Mouse (Mus musculus): ENCODE data around the gene Gpr25. TPM values are rescaled to one million over a fixed set of nuclear protein-coding genes. Genes with fewer than 3 reads are reported as not detected.
A peak's percentile ranks its signal among the peaks of the same experiment; 100 is the strongest.

Gpr25 gene
- total RNA-seq, 2 experiments from 2014 or later, result 5.1 to 6.0 TPM

- no peak for DNase-seq
Measured at GRCm38 (mm10) chr1:136232986-136233790, 27.5 kb downstream of the Gpr25 start.

DNA sequence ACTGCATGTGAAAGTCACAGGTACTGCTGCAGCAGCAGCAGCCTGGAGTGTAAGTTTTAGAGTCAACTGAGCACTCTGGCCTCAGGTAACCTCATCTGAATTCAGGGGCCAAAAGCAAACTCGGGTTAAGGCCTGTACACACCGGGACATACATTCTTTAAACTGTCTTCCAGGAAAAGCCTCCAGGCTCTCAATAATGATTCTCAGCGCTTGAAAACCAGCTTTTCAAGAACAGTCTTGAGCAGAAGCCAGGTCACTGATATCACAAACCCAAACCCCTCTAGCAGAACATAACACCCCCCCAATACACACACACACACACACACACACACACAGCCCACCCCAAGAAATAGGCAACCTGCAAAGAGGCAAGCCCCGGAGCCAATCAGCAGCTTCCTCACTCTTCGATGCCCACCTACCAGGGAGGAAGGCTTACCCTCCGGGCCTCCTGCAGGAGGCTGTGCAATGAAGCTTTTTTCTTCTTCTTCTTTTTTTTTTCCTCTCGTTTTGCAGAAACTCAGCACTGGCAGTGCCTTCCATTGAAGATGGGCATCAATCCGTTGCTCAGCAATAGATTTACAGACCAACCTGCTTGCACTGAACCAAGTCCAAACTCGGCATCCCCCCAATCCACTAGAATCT lies 28.3 kb downstream of the Gpr25 start:
- no peak for DNase-seq

- no peak for DNase-seq
Measured at GRCm38 (mm10) chr1:136231596-136231995, 29.1 kb downstream of the Gpr25 start.

DNA sequence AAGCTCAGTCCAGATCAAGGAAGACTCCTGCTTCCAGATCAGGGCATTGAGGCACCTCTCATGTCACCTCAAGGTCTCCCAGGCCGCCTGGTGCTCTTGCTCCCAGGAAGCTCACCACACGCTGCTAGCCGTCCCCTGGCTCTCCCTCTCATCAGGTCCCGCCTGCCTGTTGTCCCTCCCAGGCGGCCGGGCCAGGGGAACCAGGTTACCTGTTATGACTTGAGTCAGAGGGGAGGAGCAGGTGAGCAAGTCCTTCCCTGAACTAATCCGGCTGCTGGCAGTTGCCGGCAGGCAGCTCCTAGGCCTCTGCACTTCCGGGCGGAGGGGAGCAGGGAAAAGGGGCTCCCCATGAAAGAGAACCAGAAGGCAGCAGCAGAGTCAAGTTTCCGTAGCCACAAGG lies 30.5 kb downstream of the Gpr25 start:
- DNase-seq, result no peak

GRCm38 (mm10) chr1:136229040-136229373 lies 31.7 kb downstream of the Gpr25 start:
- DNase-seq, result no peak

DNA sequence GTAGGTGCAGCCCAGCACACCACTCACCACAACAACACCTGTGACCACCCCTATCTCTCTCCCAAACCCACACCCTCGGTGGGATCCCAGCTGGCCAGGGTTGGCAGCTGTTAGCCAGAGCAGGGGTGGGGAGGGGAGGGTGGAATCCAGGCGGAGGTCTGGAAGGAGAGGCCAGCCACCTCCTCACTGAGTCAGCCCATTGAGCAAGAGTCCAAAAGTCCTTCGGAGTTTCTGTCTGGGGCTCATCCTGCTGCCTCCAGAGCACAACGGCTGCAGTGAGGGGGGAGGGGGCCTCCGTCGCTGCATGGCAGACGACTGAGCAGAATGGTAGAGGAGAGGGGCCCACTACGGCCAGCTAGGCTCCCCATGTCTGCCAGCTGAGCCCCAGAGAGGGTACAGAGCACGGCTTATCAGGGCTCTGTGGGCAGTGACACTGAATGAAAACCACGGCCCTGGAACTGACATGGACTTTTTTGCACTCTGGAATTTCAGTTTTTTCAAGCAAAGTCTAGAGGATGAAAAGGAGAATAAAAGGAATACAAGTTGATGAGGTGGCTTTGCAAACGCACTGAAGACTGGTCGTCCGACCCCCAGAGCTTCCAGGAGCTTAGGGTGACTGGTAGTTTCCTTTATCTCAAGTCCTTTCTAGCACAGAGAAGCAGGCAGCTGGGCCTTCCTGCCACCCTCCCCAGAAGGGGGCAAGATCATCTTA lies 32.2 kb downstream of the Gpr25 start:
- no peak for DNase-seq

GRCm38 (mm10) chr1:136227870-136228269 lies 32.8 kb downstream of the Gpr25 start:
- no peak for DNase-seq

DNA sequence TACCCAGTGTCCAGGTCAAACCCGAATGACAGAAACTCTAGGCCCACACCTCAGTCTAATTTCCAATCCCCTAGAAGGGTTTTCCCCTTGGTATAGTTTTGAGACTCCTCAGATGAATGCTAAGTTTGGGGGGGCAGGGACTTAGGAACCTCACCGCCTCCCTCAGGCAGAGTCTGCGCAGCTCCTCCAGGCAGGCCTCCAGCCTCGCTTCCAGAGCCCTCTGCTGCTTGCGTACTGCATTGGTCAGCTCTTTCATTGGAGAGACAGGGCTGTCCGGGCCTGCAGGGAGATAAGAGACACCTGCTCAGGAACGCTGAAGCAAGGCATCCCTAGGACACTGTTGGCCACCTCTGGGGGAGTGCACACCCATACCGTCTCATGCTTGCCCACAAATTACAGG lies 34.0 kb downstream of the Gpr25 start:
- DNase-seq, result no peak

DNA sequence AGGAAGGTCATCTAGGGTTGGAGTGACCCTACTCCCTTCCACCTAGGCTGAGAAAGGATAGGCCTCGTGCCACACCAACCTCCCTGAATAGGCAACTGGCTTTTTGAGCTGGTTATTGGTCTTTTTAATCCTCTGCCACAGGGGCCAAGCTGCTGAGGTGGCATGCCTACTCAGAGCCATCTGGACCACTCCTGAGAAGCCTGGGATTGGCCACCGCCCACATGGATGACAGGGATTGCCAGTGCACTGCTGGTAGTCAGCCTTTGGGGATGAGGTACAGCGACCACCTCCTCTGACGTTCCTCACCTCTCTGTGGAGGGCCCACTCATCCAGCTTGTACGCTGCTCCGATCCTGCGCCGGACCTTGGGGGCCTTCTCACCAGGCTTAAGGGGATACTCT lies 34.8 kb downstream of the Gpr25 start:
- no peak for DNase-seq

GRCm38 (mm10) chr1:136223758-136224342 lies 36.8 kb downstream of the Gpr25 start:
- no peak for DNase-seq

DNA sequence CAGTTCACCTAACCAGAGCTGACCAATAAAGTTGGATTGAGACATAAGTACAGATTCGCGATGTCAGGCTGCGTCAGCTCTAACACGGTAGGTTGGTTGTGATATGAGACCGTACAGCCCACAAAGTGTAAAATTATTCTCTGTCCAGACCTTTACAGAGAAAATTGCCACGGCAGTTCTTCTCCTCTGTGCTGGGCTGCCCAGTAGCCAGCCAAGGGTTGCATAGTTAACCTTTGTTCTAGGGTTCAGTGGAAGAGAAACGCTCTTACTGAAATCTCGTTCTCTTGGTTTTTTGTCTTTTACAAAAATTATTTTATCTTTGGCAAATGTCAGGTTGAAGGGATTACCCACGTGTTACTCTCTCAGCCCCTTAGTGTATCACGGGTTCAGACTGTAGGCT lies 38.3 kb downstream of the Gpr25 start:
- no peak for DNase-seq

DNA sequence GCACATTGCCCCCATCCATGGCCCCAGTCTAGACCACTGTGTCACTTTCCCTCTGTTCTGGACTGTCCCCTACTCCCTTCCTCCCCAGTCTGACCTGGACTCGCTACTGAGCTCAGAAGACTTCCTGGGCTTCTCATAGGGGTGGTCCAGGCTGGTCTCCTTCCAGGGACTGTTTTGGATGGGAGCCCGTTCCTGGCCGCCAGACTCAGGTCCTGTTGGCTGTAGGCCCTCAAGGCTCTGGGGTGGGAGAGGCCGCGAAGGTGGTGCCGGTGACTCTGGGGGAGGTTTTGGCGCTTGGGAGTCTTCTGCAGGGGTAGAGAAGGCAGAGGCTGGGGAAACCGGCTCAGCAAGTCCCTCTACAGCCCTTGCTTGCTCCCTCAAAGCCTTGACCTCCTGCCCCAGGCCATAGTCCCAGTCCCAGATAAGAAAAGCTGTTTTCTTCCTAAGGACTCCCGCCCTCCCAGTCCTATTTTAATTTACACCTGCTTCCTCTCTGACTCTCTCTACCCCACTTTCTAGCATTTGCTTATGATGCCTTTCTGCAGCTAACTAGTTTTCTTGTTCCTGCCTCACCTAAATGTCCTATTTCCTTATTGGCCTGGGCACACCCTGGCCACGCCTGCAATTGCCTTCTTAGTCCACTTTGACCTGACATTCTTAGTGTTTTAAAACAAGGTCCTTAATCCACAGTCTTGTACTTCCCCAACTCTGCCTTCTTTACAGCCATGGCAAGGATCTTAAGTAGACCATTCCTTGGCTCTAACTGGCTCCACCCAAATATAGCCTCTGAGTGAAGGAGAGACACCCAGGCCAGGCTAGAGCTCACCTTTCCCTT lies 40.4 kb downstream of the Gpr25 start:
- no peak for DNase-seq

DNA sequence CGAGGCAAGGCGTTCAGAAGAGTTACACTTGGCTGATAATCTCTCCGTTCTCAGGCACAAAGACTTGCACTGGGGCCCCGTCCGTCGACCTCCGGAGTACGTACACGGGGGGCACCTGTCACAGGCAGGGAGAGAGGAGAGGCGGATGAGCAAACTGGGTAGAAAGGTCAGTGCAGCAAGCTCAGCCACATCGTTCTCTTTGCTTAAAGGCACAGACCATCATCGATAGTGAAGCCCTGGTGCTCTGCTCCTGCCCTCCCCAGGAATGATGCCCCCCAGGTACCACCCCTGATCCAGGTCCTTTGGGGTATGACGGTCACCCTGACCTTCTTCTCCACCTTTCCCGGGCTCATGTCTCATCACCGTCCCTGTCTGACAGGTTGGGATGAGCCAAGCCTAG lies 46.4 kb downstream of the Gpr25 start:
- DNase-seq, result no peak

DNA sequence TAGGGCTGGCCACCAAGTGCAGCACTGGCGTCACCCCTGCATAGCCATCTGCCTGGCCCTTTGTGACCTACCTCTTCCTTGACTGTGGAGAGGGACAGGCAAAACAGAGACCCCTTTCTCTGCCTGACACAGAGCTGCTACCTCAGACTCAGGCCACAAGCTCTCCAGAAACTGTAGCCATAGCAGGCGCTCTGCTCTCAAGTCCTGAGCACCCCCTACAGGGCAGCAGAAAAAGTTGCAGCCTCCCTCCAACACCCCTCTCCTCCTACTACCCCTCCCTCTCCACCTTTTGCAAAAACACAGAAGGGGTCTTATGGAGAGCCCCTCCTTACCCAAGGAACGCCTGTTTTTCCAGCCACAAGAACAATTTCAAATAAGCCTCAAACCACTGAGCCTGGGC lies 47.9 kb downstream of the Gpr25 start, which contains the start of gene Mroh3:
Gene Mroh3, minus strand, starts transcription at position 26 of the 400 bp plus-strand sequence.
- peak in 1 of 2 experiments; percentile 33 for DNase-seq

Other genes starting within 250 kb of the Gpr25 start
- not detected for gene Ascl5, start 210.1 kb downstream of the Gpr25 start, total RNA-seq (2021)
- 1 to 10 TPM; 1.0 to 1.2 TPM for gene Cacna1s, start 208.1 kb downstream of the Gpr25 start, total RNA-seq (2021)
- 10 to 100 TPM; 34.5 to 36.2 TPM for gene Kif21b, start 129.5 kb downstream of the Gpr25 start, total RNA-seq (2021)
- 1 to 10 TPM; 1.4 to 1.6 TPM for gene Mroh3, start 48.0 kb downstream of the Gpr25 start, total RNA-seq (2021)
- gene Inava, start 26.6 kb downstream of the Gpr25 start, total RNA-seq (2021), result 1 to 10 TPM; 3.3 to 4.3 TPM
- 100 to 1,000 TPM; 136 to 142 TPM for gene Camsap2, start 85.2 kb upstream of the Gpr25 start, total RNA-seq (2021)
- gene Ddx59, start 154.4 kb upstream of the Gpr25 start, total RNA-seq (2021), result 1 to 10 TPM; 7.5 to 8.3 TPM
- under 1 TPM; 0.20 to 0.25 TPM for gene Kif14, start 205.5 kb upstream of the Gpr25 start, total RNA-seq (2021)